In genomic region chr10:24711480-24712366, GRCm38 (mm10) we compare ENCODE assay signal across 8 mouse cellular contexts. TPM values are rescaled to one million over a fixed set of nuclear protein-coding genes. Genes with fewer than 3 reads are reported as not detected.
DNase-seq lines count a peak whose midpoint lies in the region; ATAC-seq and TF ChIP-seq lines count a peak whose summit lies in the region.

Enpp1 (minus strand) TSS chr10:24712159.

- intact Hi-C loops in left cerebral cortex, postnatal 25 days (cut with DNase I), result loop anchor here (5.0 kb wide), 1 partner anchor 79 kb away; no protein-coding TSS in a partner anchor

- H3K36me3 ChIP-seq in forebrain, postnatal 0 days (ENCODE audit: insufficient read depth), result no peaks in the 10 kb centered on the region
- no peaks in the 10 kb centered on the region for H3K36me3 ChIP-seq in hindbrain, embryonic 11.5 days (ENCODE audit: control insufficient read depth, insufficient read depth, low read length)
- no peaks in the 10 kb centered on the region for H3K36me3 ChIP-seq in megakaryocyte, embryonic 14.5 days (replicated peaks; ENCODE audit: low read length)

- H3K27me3 ChIP-seq in forebrain, postnatal 0 days (ENCODE audit: insufficient read depth, low read length), result no peaks in the 10 kb centered on the region
- H3K27me3 ChIP-seq in hindbrain, embryonic 11.5 days (ENCODE audit: control insufficient read depth, insufficient read depth, low read length), result no peaks in the 10 kb centered on the region; the same call in 1 of the 2 replicates
- H3K27me3 ChIP-seq in megakaryocyte, embryonic 14.5 days (replicated peaks), result peaks cover 22% of the 10 kb centered on the region

- H3K27ac ChIP-seq in forebrain, postnatal 0 days (ENCODE audit: low read depth, low read length), result no peak within 1 kb of the TSS
- H3K27ac ChIP-seq in hindbrain, embryonic 11.5 days (ENCODE audit: low read depth, low read length), result no peak within 1 kb of the TSS

- peak within 1 kb of the TSS; percentile 60 for H3K9ac ChIP-seq in forebrain, postnatal 0 days
- peak within 1 kb of the TSS; percentile 47 for H3K9ac ChIP-seq in hindbrain, embryonic 11.5 days (ENCODE audit: low read depth, low read length)

- WGBS in forebrain, postnatal 0 days, result 2% methylated on average over 79 of the region's 79 CpGs
- WGBS in hindbrain, embryonic 11.5 days, result under 1% methylated on average over 79 of the region's 79 CpGs

- no peaks in the 10 kb centered on the region for H3K4me1 ChIP-seq in forebrain, postnatal 0 days (ENCODE audit: insufficient read depth)
- H3K4me1 ChIP-seq in hindbrain, embryonic 11.5 days (replicated peaks; ENCODE audit: control insufficient read depth, insufficient read depth, low read length), result no peaks in the 10 kb centered on the region
- peaks cover 20% of the 10 kb centered on the region for H3K4me1 ChIP-seq in megakaryocyte, embryonic 14.5 days

- H3K4me3 ChIP-seq in forebrain, postnatal 0 days (ENCODE audit: low read depth, low read length), result peak within 1 kb of the TSS; percentile 61
- H3K4me3 ChIP-seq in hindbrain, embryonic 11.5 days (ENCODE audit: low read depth, low read length), result peak within 1 kb of the TSS; percentile 61
- peak within 1 kb of the TSS; percentile 94 for H3K4me3 ChIP-seq in megakaryocyte, embryonic 14.5 days (replicated peaks)

- H3K9me3 ChIP-seq in forebrain, postnatal 0 days (ENCODE audit: low read length), result no peaks in the 10 kb centered on the region
- H3K9me3 ChIP-seq in hindbrain, embryonic 11.5 days (ENCODE audit: control insufficient read depth, low read length), result no peaks in the 10 kb centered on the region
- no peaks in the 10 kb centered on the region for H3K9me3 ChIP-seq in megakaryocyte, embryonic 14.5 days

- peak within 1 kb of the TSS; percentile 100 for H3K4me2 ChIP-seq in forebrain, postnatal 0 days (ENCODE audit: low read depth)
- peak within 1 kb of the TSS; percentile 99 for H3K4me2 ChIP-seq in hindbrain, embryonic 11.5 days (replicated peaks; ENCODE audit: low read depth, low read length)

- peak; percentile 79 for DNase-seq in MN1 (ENCODE audit: low spot score)
- DNase-seq in cerebellum, adult 18-20 months, result peak; percentile 15 to 51
- peak; percentile 21 for DNase-seq in forebrain, postnatal 0 days
- DNase-seq in hindbrain, embryonic 11.5 days (ENCODE audit: low spot score), result peak; percentile 67
- DNase-seq in left cerebral cortex, postnatal 25 days (ENCODE audit: low spot score in 2 of 2), result peak; percentile 7 to 9
- peak; percentile 5 for DNase-seq in right cerebral cortex, adult 18-20 months
- DNase-seq in urinary bladder, adult 18-20 months (ENCODE audit: low spot score in 2 of 2), result peak; percentile 49 to 66

- peak; percentile 70 for ATAC-seq in forebrain, postnatal 0 days
- peak; percentile 88 for ATAC-seq in hindbrain, embryonic 11.5 days (ENCODE audit: low FRiP score)

- TF ChIP-seq CTCF in forebrain, postnatal 0 days (IDR thresholded peaks at IDR 0.05; ENCODE audit: low read depth), result no peak

RNA-seq across cellular contexts. Expression of gene Enpp1, which starts in this region (rescaled TPM):
- 3.7 and 6.1 TPM in 2 replicates for total RNA-seq in forebrain, postnatal 0 days (2014; rRNA removed)
- 2.2 TPM in 2 replicates for polyA plus RNA-seq in forebrain, postnatal 0 days (2015; fragmentation: Nextera tagmentation; extraction: Ambion mirVana)
- 0.66 and 1.2 TPM in 2 replicates for polyA plus RNA-seq in hindbrain, embryonic 11.5 days (2014; fragmentation: Nextera tagmentation; extraction: Ambion mirVana)
- 1 to 10 TPM; 3.9 to 4.0 TPM for total RNA-seq in left cerebral cortex, postnatal 25 days (2021)
- polyA plus RNA-seq in megakaryocyte, embryonic 14.5 days (2012; ENCODE audit: insufficient read depth, low replicate concordance), result 0.44 TPM in 1 of 2 replicates, not detected in the other

Comparison
In these comparisons a context has a peak if more than half of its experiments do, and no peak if none do; other contexts are left out.
1. DNase-seq: peak in every context shown above with its lines; median percentile 79 in MN1; 67 in hindbrain, embryonic 11.5 days; 58 in urinary bladder, adult 18-20 months; 33 in cerebellum, adult 18-20 months; 21 in forebrain, postnatal 0 days; 8 in left cerebral cortex, postnatal 25 days; 5 in right cerebral cortex, adult 18-20 months.